Mouse (Mus musculus) embryonic facial prominence, embryonic 15.5 days (tissue): ENCODE data around the gene Pld2. TPM values are rescaled to one million over a fixed set of nuclear protein-coding genes. Genes with fewer than 3 reads are reported as not detected.
"Not testable (repeated sequence)": the region's sequence is repeated elsewhere in the genome, so short reads cannot be mapped to it uniquely, and the experiment has no call there.

Experiments
- ATAC-seq: fragments of 200-750 bp; cut with Nextera tagmentation; 2 replicates; pipeline ENCODE4 v1.8.0; 2017; ENCODE audit warnings: low read depth, moderate TSS enrichment; ENCODE audit not compliant: insufficient number of reproducible peaks, low FRiP score, low TSS enrichment
- H3K27ac ChIP-seq: fragments of 300-500 bp; sonication (generic); replicated peaks from 2 replicates; pipeline ENCODE4 v1.5.1; 2015; ENCODE audit warnings: mild to moderate bottlenecking, inconsistent platforms
- H3K27me3 ChIP-seq: fragments of 300-500 bp; sonication (generic); 2 replicates; pipeline ENCODE4 v1.6.1; 2015; ENCODE audit warnings: inconsistent platforms
- H3K36me3 ChIP-seq: fragments of 300-500 bp; sonication (generic); 2 replicates; pipeline ENCODE4 v1.6.1; 2015; ENCODE audit warnings: mild to moderate bottlenecking, inconsistent platforms
- H3K4me1 ChIP-seq: fragments of 300-500 bp; sonication (generic); 2 replicates; pipeline ENCODE4 v1.6.1; 2015; ENCODE audit warnings: inconsistent platforms
- H3K4me2 ChIP-seq: fragments of 300-500 bp; sonication (generic); replicated peaks from 2 replicates; pipeline ENCODE4 v1.6.1; 2015; ENCODE audit warnings: mild to moderate bottlenecking, inconsistent platforms
- H3K4me3 ChIP-seq: fragments of 300-500 bp; sonication (generic); replicated peaks from 2 replicates; pipeline ENCODE4 v1.5.1; 2015; ENCODE audit warnings: mild to moderate bottlenecking, inconsistent platforms
- H3K9ac ChIP-seq: fragments of 300-500 bp; sonication (generic); 2 replicates; pipeline ENCODE4 v1.6.1; 2015; ENCODE audit warnings: inconsistent platforms
- H3K9me3 ChIP-seq: fragments of 300-500 bp; sonication (generic); replicated peaks from 2 replicates; pipeline ENCODE4 v1.6.1; 2016; ENCODE audit warnings: inconsistent platforms
- WGBS: fragments of 180-500 bp; shearing (Covaris S2); methylation state at CpG from one replicate; pipeline ENCODE4 v1.1.7; 2015; 5-methylcytosine and 5-hydroxymethylcytosine counted together
- polyA plus RNA-seq: library from polyadenylated mRNA; unstranded; fragments of >200 nt; fragmentation: Nextera tagmentation; extraction: Ambion mirVana; gene quantifications from 2 replicates; pipeline ENCODE4 v1.2.1, GENCODE M21; 2015

Pld2 gene
- polyA plus RNA-seq, 1 experiment from 2014 or later: 13.2 TPM

DNA sequence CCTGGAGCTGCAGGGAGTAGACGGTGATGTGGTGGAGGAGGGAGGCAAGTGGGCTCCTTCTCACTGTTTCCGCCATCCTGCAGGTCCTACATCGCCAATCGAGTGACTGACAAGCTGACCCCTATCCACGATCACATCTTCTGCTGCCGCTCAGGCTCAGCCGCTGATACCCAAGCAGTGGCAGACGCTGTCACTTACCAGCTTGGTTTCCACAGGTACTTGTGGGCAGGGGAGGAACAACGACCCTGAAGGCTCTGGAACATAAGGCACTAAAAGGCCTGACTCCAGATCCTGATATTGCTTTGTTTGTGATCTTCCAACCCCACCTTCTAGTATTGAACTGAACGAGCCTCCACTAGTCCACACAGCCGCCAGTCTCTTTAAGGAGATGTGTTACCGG lies 13.7 kb upstream of the Pld2 start:
- WGBS: 86% methylated on average over 12 of the region's 12 CpGs
- Histone ChIP-seq H3K9me3 (no peaks in the 10 kb centered on the region), H3K36me3 (peaks cover 36% of the 10 kb centered on the region), H3K9ac (no peak overlapping the region), H3K4me3 (peak overlapping the region; percentile 76), H3K27me3 (no peaks in the 10 kb centered on the region), H3K27ac (no peak overlapping the region), H3K4me2 (peak overlapping the region; percentile 69), H3K4me1 (peaks cover 12% of the 10 kb centered on the region)
- no peak for ATAC-seq

GRCm38 (mm10) chr11:70528610-70529009 lies 11.3 kb upstream of the Pld2 start:
- 88% methylated on average over 7 of the region's 7 CpGs for WGBS
- H3K27ac ChIP-seq: no peak overlapping the region
- no peaks in the 10 kb centered on the region for H3K27me3 ChIP-seq
- no peaks in the 10 kb centered on the region for H3K9me3 ChIP-seq
- no peak overlapping the region for H3K9ac ChIP-seq
- no peak overlapping the region for H3K4me3 ChIP-seq
- ATAC-seq: no peak
- no peak overlapping the region for H3K4me2 ChIP-seq
- H3K4me1 ChIP-seq: peaks cover 12% of the 10 kb centered on the region
- peaks cover 36% of the 10 kb centered on the region for H3K36me3 ChIP-seq

DNA sequence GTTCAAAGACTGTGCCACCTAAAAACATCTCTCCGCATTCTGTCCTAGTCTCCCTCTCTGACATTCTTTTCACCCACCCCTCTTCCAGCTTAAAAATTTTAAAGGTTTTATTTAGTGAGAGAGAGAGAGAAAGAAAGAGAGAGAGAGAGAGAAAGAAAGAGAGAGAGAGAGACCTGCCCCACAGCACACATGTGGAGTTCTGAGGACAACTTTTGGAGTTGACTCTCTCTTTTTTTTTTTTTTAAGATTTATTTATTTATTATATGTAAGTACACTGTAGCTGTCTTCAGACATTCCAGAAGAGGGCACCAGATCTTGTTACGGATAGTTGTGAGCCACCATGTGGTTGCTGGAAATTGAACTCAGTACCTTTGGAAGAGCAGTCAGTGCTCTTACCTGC lies 8.8 kb upstream of the Pld2 start:
- not testable (repeated sequence) for H3K4me2 ChIP-seq, ATAC-seq
- 82% methylated on average over 2 of the region's 2 CpGs for whole genome bisulfite sequencing

DNA sequence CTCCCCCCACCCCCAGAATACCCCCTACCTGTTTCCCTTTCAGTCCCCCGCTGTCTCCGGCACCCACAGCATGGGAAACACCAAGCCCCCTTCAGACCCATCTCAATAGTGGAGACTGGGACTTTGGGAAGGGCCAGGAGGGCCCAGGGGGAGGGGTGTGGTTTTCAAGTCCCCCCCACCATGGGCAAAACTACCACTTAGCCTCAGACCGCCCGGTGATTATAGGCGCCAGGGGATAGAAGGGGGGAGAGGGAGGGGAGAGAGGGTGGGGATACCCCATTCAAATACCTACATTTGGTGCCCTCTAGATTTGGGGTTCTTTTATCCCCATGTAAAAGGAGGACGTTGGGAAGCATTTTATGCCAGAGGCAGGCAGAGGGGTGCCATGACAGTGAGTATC lies 7.0 kb upstream of the Pld2 start, which contains the start of gene Gm40193:
TSS of gene Gm40193 (minus strand) at position 101 of the 400 bp plus-strand sequence.
- no peak within 1 kb of the TSS for H3K9ac ChIP-seq
- H3K9me3 ChIP-seq: no peaks in the 10 kb centered on the region
- peaks cover 20% of the 10 kb centered on the region for H3K36me3 ChIP-seq
- H3K4me2 ChIP-seq: no peak within 1 kb of the TSS
- no peak within 1 kb of the TSS for H3K27ac ChIP-seq
- H3K4me3 ChIP-seq: no peak within 1 kb of the TSS
- WGBS: 74% methylated on average over 6 of the region's 6 CpGs
- ATAC-seq: no peak; the same call in 1 of the 2 replicates
- H3K4me1 ChIP-seq: no peaks in the 10 kb centered on the region
- H3K27me3 ChIP-seq: no peaks in the 10 kb centered on the region

More for the DNA sequence above, 8.8 kb upstream of the Pld2 start:
- not testable (repeated sequence) for H3K9me3 ChIP-seq, H3K4me1 ChIP-seq, H3K27me3 ChIP-seq, H3K4me3 ChIP-seq, H3K9ac ChIP-seq, H3K27ac ChIP-seq
- peaks cover 36% of the 10 kb centered on the region for H3K36me3 ChIP-seq

- no peaks in the 10 kb centered on the region for H3K9me3 ChIP-seq
- H3K27ac ChIP-seq: 0 out of 2 replicates have a peak overlapping the region, but pooled peaks have one; percentile 60
- H3K4me3 ChIP-seq: peak overlapping the region; percentile 62
- peaks cover 16% of the 10 kb centered on the region; the same call in 1 of the 2 replicates for H3K4me1 ChIP-seq
- WGBS: 17% methylated on average over 9 of the region's 9 CpGs
- H3K9ac ChIP-seq: peak overlapping the region; percentile 52; the same call in 1 of the 2 replicates
- peak overlapping the region; percentile 83 for H3K4me2 ChIP-seq
- H3K36me3 ChIP-seq: no peaks in the 10 kb centered on the region
- no peak for ATAC-seq
- no peaks in the 10 kb centered on the region; the same call in 1 of the 2 replicates for H3K27me3 ChIP-seq
Measured at GRCm38 (mm10) chr11:70539423-70539822, 441 bp upstream of the Pld2 start.

DNA sequence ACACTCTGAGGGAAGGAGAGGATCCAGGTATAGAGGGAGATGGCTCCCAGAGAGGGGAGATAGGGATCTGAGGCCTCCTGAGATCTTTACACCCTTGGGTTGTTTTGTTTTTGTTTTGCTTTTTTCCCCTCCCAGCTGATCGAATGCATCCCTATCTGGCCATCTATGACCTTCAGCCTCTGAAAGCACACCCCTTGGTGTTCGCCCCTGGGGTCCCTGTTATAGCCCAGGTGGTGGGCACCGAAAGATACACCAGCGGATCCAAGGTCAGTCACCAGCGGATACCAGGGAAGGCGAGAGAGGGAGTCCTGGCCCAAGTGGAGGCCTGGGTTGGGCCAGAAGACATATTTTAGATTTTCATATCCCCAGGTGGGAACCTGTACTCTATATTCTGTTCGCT lies 1.1 kb downstream of the Pld2 start:
- WGBS: 82% methylated on average over 7 of the region's 7 CpGs
- Histone ChIP-seq H3K27ac (no peak overlapping the region), H3K4me3 (peak overlapping the region; percentile 62), H3K4me1 (peaks cover 16% of the 10 kb centered on the region; the same call in 1 of the 2 replicates), H3K9me3 (no peaks in the 10 kb centered on the region), H3K9ac (no peak overlapping the region), H3K27me3 (no peaks in the 10 kb centered on the region; the same call in 1 of the 2 replicates), H3K4me2 (peak overlapping the region; percentile 83), H3K36me3 (no peaks in the 10 kb centered on the region)
- no peak for ATAC-seq

- Histone ChIP-seq H3K9me3 (no peaks in the 10 kb centered on the region), H3K36me3 (no peaks in the 10 kb centered on the region), H3K4me2 (0 out of 2 replicates have a peak overlapping the region, but pooled peaks have one; percentile 83), H3K4me1 (peaks cover 16% of the 10 kb centered on the region; the same call in 1 of the 2 replicates), H3K9ac (no peak overlapping the region), H3K27ac (no peak overlapping the region), H3K4me3 (no peak overlapping the region), H3K27me3 (no peaks in the 10 kb centered on the region; the same call in 1 of the 2 replicates)
- WGBS: 52% methylated on average over 5 of the region's 5 CpGs
- ATAC-seq: no peak
Measured at GRCm38 (mm10) chr11:70541415-70541814, 1.6 kb downstream of the Pld2 start.

DNA sequence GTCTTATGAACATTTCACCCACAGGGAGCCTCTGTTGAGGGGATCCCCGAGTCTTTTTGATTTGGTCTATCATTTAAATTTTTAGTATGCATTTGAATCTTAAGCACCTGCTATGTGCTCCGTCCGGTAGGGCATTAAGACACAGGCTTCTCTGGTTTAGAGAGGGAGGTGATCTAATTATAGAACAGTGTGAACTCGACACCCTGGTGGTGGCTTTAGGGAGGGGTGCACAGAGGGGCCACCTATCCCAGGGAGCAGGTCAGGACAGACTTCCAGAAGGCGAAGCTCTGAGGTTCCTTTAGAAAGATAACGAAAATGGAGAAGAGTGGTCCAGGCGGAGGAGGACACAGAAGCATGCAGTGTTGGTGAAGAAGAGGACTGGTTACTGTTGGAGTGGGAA lies 4.6 kb downstream of the Pld2 start:
- no peak overlapping the region for H3K27ac ChIP-seq
- H3K4me1 ChIP-seq: peaks cover 16% of the 10 kb centered on the region; the same call in 1 of the 2 replicates
- H3K4me3 ChIP-seq: no peak overlapping the region
- no peak overlapping the region for H3K9ac ChIP-seq
- H3K4me2 ChIP-seq: no peak overlapping the region
- ATAC-seq: no peak
- H3K9me3 ChIP-seq: no peaks in the 10 kb centered on the region
- H3K27me3 ChIP-seq: no peaks in the 10 kb centered on the region; the same call in 1 of the 2 replicates
- no peaks in the 10 kb centered on the region for H3K36me3 ChIP-seq
- 57% methylated on average over 7 of the region's 7 CpGs for whole genome bisulfite sequencing

DNA sequence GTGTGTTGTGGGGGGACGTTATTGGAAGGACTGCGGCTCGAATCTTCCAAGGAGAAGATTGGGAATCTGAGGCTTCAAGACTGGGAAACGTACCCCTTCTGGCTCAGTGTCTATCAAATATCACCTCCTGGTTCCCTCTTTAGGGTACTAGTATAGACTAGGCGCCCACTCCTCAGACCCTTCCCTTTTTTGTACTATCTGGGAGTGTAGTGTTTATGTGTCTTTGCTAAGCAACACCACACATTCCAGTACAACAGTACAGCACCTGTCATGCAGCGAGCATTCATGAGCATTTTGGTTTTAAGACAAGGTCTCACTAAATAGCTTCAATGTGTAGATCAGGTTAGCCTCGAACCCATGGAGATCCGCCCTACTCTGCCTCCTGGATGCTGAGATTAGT lies 11.7 kb downstream of the Pld2 start:
- no peak overlapping the region for H3K27ac ChIP-seq
- H3K36me3 ChIP-seq: no peaks in the 10 kb centered on the region; the same call in 1 of the 2 replicates
- H3K27me3 ChIP-seq: no peaks in the 10 kb centered on the region
- no peaks in the 10 kb centered on the region for H3K9me3 ChIP-seq
- whole genome bisulfite sequencing: 88% methylated on average over 8 of the region's 8 CpGs
- H3K4me1 ChIP-seq: no peaks in the 10 kb centered on the region
- no peak overlapping the region for H3K4me2 ChIP-seq
- no peak overlapping the region for H3K4me3 ChIP-seq
- no peak for ATAC-seq
- no peak overlapping the region for H3K9ac ChIP-seq

- Histone ChIP-seq H3K9ac (no peak overlapping the region), H3K36me3 (peaks cover 4% of the 10 kb centered on the region; the same call in 1 of the 2 replicates)
- ATAC-seq: no peak
Measured at GRCm38 (mm10) chr11:70553940-70554339, 14.1 kb downstream of the Pld2 start.

DNA sequence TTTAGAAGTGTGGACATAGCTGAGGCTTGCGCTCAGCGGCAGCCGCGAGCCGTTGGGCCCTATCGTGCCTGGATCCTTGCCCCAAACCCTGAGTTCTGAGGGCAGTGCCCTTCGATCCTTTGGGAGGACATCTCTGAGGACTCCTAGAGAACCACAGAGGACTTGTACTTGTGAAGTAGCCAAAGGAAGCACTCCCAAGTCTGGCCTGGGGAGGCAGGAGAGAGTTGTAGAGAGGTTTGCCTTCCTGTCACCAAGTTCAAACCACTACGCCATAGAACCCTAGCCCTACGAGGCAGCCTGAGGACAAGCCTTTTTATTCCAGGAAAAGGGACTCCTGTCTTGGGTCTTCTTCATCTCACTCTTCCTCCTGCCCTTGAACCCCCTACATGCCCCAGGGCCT lies 17.7 kb downstream of the Pld2 start:
- WGBS: 89% methylated on average over 9 of the region's 9 CpGs
- Histone ChIP-seq H3K9ac (no peak overlapping the region), H3K27ac (no peak overlapping the region), H3K27me3 (no peaks in the 10 kb centered on the region), H3K4me2 (no peak overlapping the region), H3K9me3 (no peaks in the 10 kb centered on the region), H3K36me3 (peaks cover 4% of the 10 kb centered on the region; the same call in 1 of the 2 replicates), H3K4me3 (no peak overlapping the region), H3K4me1 (peaks cover 8% of the 10 kb centered on the region)
- ATAC-seq: no peak

More at GRCm38 (mm10) chr11:70553940-70554339, 14.1 kb downstream of the Pld2 start:
- H3K9me3 ChIP-seq: no peaks in the 10 kb centered on the region
- no peaks in the 10 kb centered on the region for H3K4me1 ChIP-seq
- H3K4me2 ChIP-seq: no peak overlapping the region
- no peaks in the 10 kb centered on the region for H3K27me3 ChIP-seq
- H3K4me3 ChIP-seq: no peak overlapping the region
- H3K27ac ChIP-seq: no peak overlapping the region
- WGBS: 25% methylated on average over 7 of the region's 7 CpGs

DNA sequence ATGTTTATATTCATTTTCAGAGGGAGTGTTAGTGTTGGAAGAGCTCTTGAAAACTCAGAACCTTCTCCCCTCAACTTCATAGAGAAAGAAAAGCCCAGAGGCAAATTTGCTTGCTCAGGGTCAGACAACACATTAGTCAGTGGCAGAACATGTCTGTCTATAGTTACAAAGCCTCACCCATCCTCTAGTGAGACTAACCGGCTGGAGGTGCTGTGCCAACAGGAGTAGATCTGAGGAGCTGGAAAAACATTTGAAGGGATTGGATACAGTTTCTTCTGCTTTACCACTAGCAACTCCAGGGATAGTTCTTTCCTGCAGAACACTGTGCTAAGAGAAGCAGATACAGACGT lies 22.0 kb downstream of the Pld2 start:
- Histone ChIP-seq H3K36me3 (peaks cover 2% of the 10 kb centered on the region; the same call in 1 of the 2 replicates), H3K9ac (0 out of 2 replicates have a peak overlapping the region, but pooled peaks have one; percentile 74), H3K4me3 (peak overlapping the region; percentile 94), H3K4me2 (peak overlapping the region; percentile 92), H3K4me1 (peaks cover 35% of the 10 kb centered on the region), H3K9me3 (no peaks in the 10 kb centered on the region), H3K27me3 (no peaks in the 10 kb centered on the region), H3K27ac (peak overlapping the region; percentile 92)
- ATAC-seq: no peak
- WGBS: 2% methylated on average over 2 of the region's 2 CpGs
